Mouse (Mus musculus) heart, embryonic 11.5 days (tissue): Measurements from ENCODE around the gene Agbl1. TPM values are rescaled to one million over a fixed set of nuclear protein-coding genes. Genes with fewer than 3 reads are reported as not detected.

Experiments
- ATAC-seq: fragments of 200-750 bp; cut with Nextera tagmentation; replicated peaks from 2 replicates; pipeline ENCODE4 v1.8.0; 2017; ENCODE audit warnings: moderate library complexity; ENCODE audit not compliant: insufficient number of reproducible peaks, low FRiP score, low TSS enrichment
- H3K27ac ChIP-seq: fragments of 300-500 bp; sonication (generic); 2 replicates; pipeline ENCODE4 v1.5.1; 2014; ENCODE audit warnings: mild to moderate bottlenecking, low read depth, low read length
- H3K27me3 ChIP-seq: fragments of 300-500 bp; sonication (generic); 2 replicates; pipeline ENCODE4 v1.6.1; 2014; ENCODE audit warnings: mild to moderate bottlenecking, low read length, mixed read lengths; ENCODE audit not compliant: control insufficient read depth, insufficient read depth
- H3K36me3 ChIP-seq: fragments of 300-500 bp; sonication (generic); 2 replicates; pipeline ENCODE4 v1.6.1; 2014; ENCODE audit warnings: mild to moderate bottlenecking, low read length, moderate library complexity, mixed read lengths; ENCODE audit not compliant: control insufficient read depth, insufficient read depth
- H3K4me1 ChIP-seq: fragments of 300-500 bp; sonication (generic); 2 replicates; pipeline ENCODE4 v1.6.1; 2014; ENCODE audit warnings: low read length; ENCODE audit not compliant: control insufficient read depth, insufficient read depth
- H3K4me2 ChIP-seq: fragments of 300-500 bp; sonication (generic); 2 replicates; pipeline ENCODE4 v1.6.1; 2014; ENCODE audit warnings: mild to moderate bottlenecking, moderate library complexity
- H3K4me3 ChIP-seq: fragments of 300-500 bp; sonication (generic); 2 replicates; pipeline ENCODE4 v1.5.1; 2014; ENCODE audit warnings: low read depth, low read length
- H3K9ac ChIP-seq: fragments of 300-500 bp; sonication (generic); 2 replicates; pipeline ENCODE4 v1.6.1; 2014; ENCODE audit warnings: mild to moderate bottlenecking, low read depth, low read length, moderate library complexity
- H3K9me3 ChIP-seq: fragments of 300-500 bp; sonication (generic); replicated peaks from 2 replicates; pipeline ENCODE4 v1.6.1; 2016; ENCODE audit warnings: low read length; ENCODE audit not compliant: control insufficient read depth
- WGBS: fragments of 180-500 bp; shearing (Covaris S2); extraction: QIAGEN DNeasy Blood & Tissue Kit; methylation state at CpG from one replicate; pipeline ENCODE4 v1.1.7; 2014; ENCODE audit not compliant: insufficient replicate concordance; 5-methylcytosine and 5-hydroxymethylcytosine counted together
- polyA plus RNA-seq: library from polyadenylated mRNA; unstranded; fragments of >200 nt; fragmentation: Nextera tagmentation; extraction: Ambion mirVana; gene quantifications from 2 replicates; pipeline ENCODE4 v1.2.1, GENCODE M21; 2014

The Agbl1 gene
- 0.14 TPM in 1 of 2 replicates, not detected in the other for polyA plus RNA-seq

- H3K4me2 ChIP-seq, result no peak within 1 kb of the TSS
- no peaks in the 10 kb centered on the region for H3K4me1 ChIP-seq
- no peak within 1 kb of the TSS for H3K27ac ChIP-seq
- H3K9ac ChIP-seq, result no peak within 1 kb of the TSS
- 42% methylated on average over 7 of the region's 7 CpGs for WGBS
- H3K27me3 ChIP-seq, result no peaks in the 10 kb centered on the region
- no peaks in the 10 kb centered on the region for H3K9me3 ChIP-seq
- no peak within 1 kb of the TSS for H3K4me3 ChIP-seq
- no peaks in the 10 kb centered on the region for H3K36me3 ChIP-seq
- ATAC-seq, result no peak
Observed at GRCm38 (mm10) chr7:76229311-76229937, at the start of gene Agbl1. Gene Agbl1, plus strand, starts transcription at chr7:76229887.

GRCm38 (mm10) chr7:76185005-76185658 is 44.6 kb upstream of the Agbl1 start:
- ATAC-seq, result no peak
- no peak overlapping the region for H3K4me2 ChIP-seq
- H3K27me3 ChIP-seq, result no peaks in the 10 kb centered on the region
- 54% methylated on average over 7 of the region's 7 CpGs for WGBS
- no peaks in the 10 kb centered on the region for H3K36me3 ChIP-seq
- no peak overlapping the region for H3K27ac ChIP-seq
- no peaks in the 10 kb centered on the region for H3K4me1 ChIP-seq
- no peak overlapping the region for H3K4me3 ChIP-seq
- H3K9me3 ChIP-seq, result no peaks in the 10 kb centered on the region
- H3K9ac ChIP-seq, result no peak overlapping the region

GRCm38 (mm10) chr7:76185681-76186121 is 44.0 kb upstream of the Agbl1 start:
- ATAC-seq, result no peak
- Histone ChIP-seq H3K4me3 (no peak overlapping the region), H3K27ac (no peak overlapping the region), H3K36me3 (no peaks in the 10 kb centered on the region), H3K9ac (no peak overlapping the region), H3K27me3 (no peaks in the 10 kb centered on the region), H3K4me1 (no peaks in the 10 kb centered on the region), H3K4me2 (no peak overlapping the region), H3K9me3 (no peaks in the 10 kb centered on the region)
- 57% methylated on average over 6 of the region's 6 CpGs for WGBS

- H3K36me3 ChIP-seq, result no peaks in the 10 kb centered on the region
- 69% methylated on average over 4 of the region's 4 CpGs for WGBS
- ATAC-seq, result no peak
- H3K27ac ChIP-seq, result no peak overlapping the region
- H3K4me3 ChIP-seq, result no peak overlapping the region
- H3K9me3 ChIP-seq, result no peaks in the 10 kb centered on the region
- no peaks in the 10 kb centered on the region for H3K27me3 ChIP-seq
- H3K4me1 ChIP-seq, result no peaks in the 10 kb centered on the region
- no peak overlapping the region for H3K4me2 ChIP-seq
- H3K9ac ChIP-seq, result no peak overlapping the region
Observed at GRCm38 (mm10) chr7:76218546-76218945, 11.1 kb upstream of the Agbl1 start.

- no peak for ATAC-seq
- Histone ChIP-seq H3K9me3 (no peaks in the 10 kb centered on the region), H3K4me3 (no peak overlapping the region), H3K36me3 (no peaks in the 10 kb centered on the region), H3K27ac (no peak overlapping the region), H3K9ac (no peak overlapping the region), H3K27me3 (no peaks in the 10 kb centered on the region), H3K4me1 (no peaks in the 10 kb centered on the region), H3K4me2 (no peak overlapping the region)
- WGBS, result 77% methylated on average over 7 of the region's 7 CpGs
Observed at GRCm38 (mm10) chr7:76219797-76220469, 9.8 kb upstream of the Agbl1 start.

GRCm38 (mm10) chr7:76222691-76223090 is 7.0 kb upstream of the Agbl1 start:
- Histone ChIP-seq H3K4me2 (no peak overlapping the region), H3K27ac (no peak overlapping the region), H3K4me1 (no peaks in the 10 kb centered on the region), H3K36me3 (no peaks in the 10 kb centered on the region), H3K27me3 (no peaks in the 10 kb centered on the region), H3K4me3 (no peak overlapping the region), H3K9ac (no peak overlapping the region), H3K9me3 (no peaks in the 10 kb centered on the region)
- ATAC-seq, result no peak; the same call in 1 of the 2 replicates
- 58% methylated on average over 2 of the region's 2 CpGs for WGBS

- Histone ChIP-seq H3K4me3 (no peak overlapping the region), H3K9ac (no peak overlapping the region), H3K9me3 (no peaks in the 10 kb centered on the region), H3K27me3 (no peaks in the 10 kb centered on the region), H3K4me2 (no peak overlapping the region), H3K36me3 (no peaks in the 10 kb centered on the region), H3K4me1 (no peaks in the 10 kb centered on the region), H3K27ac (no peak overlapping the region)
- ATAC-seq, result no peak
- 30% methylated on average over 2 of the region's 2 CpGs for WGBS
Observed at GRCm38 (mm10) chr7:76228881-76229280, 806 bp upstream of the Agbl1 start.

- Histone ChIP-seq H3K9ac (no peak overlapping the region), H3K4me1 (no peaks in the 10 kb centered on the region), H3K4me2 (no peak overlapping the region), H3K36me3 (no peaks in the 10 kb centered on the region), H3K27me3 (no peaks in the 10 kb centered on the region), H3K9me3 (no peaks in the 10 kb centered on the region), H3K27ac (no peak overlapping the region), H3K4me3 (no peak overlapping the region)
- 81% methylated on average over 2 of the region's 2 CpGs for WGBS
- ATAC-seq, result no peak
Observed at GRCm38 (mm10) chr7:76234321-76234720, 4.6 kb downstream of the Agbl1 start.
